Mouse (Mus musculus): ENCODE measurements at regions not wholly inside any gene's neighbourhood (a gene's known extent, or its start where the extent isn't known, plus 50 kb on each side); places are given as distances from the start of the nearest gene placed in this dataset.

GRCm38 (mm10) chr4:56483708-56484107, 256.2 kb upstream of the Gm26657 start:
- WGBS = 80% methylated on average over 8 of the region's 8 CpGs

GRCm38 (mm10) chr4:56456788-56457187, 283.1 kb upstream of the Gm26657 start:
- no peak overlapping the region for H3K4me2 ChIP-seq (ENCODE audit: low read length)
- no peak overlapping the region for H3K27ac ChIP-seq (ENCODE audit: low read depth, low read length)
- DNase-seq (ENCODE audit: low spot score) (no peak), ATAC-seq (no peak)
- H3K9ac ChIP-seq (ENCODE audit: low read length) = no peak overlapping the region
- no peaks in the 10 kb centered on the region for H3K4me1 ChIP-seq (ENCODE audit: control insufficient read depth, insufficient read depth, low read length)
- WGBS = 92% methylated on average over 4 of the region's 4 CpGs
- H3K4me3 ChIP-seq (ENCODE audit: low read depth, low read length) = no peak overlapping the region
- no peaks in the 10 kb centered on the region for H3K9me3 ChIP-seq (replicated peaks; ENCODE audit: control insufficient read depth, low read length)
- H3K36me3 ChIP-seq (ENCODE audit: control insufficient read depth, insufficient read depth, low read length) = no peaks in the 10 kb centered on the region
- no peaks in the 10 kb centered on the region for H3K27me3 ChIP-seq (replicated peaks; ENCODE audit: control insufficient read depth, insufficient read depth, low read length)

More at GRCm38 (mm10) chr4:56483708-56484107, 256.2 kb upstream of the Gm26657 start:
- Histone ChIP-seq H3K36me3 (ENCODE audit: control insufficient read depth, insufficient read depth, low read length) (no peaks in the 10 kb centered on the region), H3K4me2 (ENCODE audit: low read length) (no peak overlapping the region), H3K4me3 (ENCODE audit: low read depth, low read length) (no peak overlapping the region), H3K27ac (ENCODE audit: low read depth, low read length) (no peak overlapping the region), H3K9ac (ENCODE audit: low read length) (no peak overlapping the region), H3K9me3 (replicated peaks; ENCODE audit: control insufficient read depth, low read length) (no peaks in the 10 kb centered on the region), H3K4me1 (ENCODE audit: control insufficient read depth, insufficient read depth, low read length) (no peaks in the 10 kb centered on the region), H3K27me3 (replicated peaks; ENCODE audit: control insufficient read depth, insufficient read depth, low read length) (no peaks in the 10 kb centered on the region)
- ATAC-seq = no peak
- DNase-seq (ENCODE audit: low spot score) = no peak

DNA sequence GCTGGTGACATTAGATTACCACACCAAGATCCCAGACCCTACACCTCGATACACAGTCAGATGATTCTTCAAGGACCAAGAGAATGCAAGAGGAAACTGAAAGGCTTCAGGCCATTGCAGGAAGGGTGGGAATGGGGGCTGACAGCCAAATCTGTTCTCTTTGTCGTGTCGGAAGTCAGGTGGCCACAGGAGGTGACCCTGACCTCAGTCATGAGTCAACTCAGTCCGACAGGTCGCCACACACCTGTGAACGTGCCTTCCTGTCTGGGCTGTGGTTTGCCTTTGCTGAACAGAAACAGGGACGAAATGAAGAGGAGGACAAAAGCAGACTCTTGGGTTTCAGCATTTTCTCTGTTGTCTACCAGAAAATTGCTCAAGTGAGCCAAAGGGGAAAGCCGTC, 318.3 kb upstream of the Gm26657 start:
- 81% methylated on average over 8 of the region's 8 CpGs for WGBS
- no peak overlapping the region for H3K9ac ChIP-seq (ENCODE audit: low read length)
- DNase-seq (ENCODE audit: low spot score) (no peak), ATAC-seq (no peak)
- no peak overlapping the region for H3K27ac ChIP-seq (ENCODE audit: low read depth, low read length)
- no peaks in the 10 kb centered on the region for H3K27me3 ChIP-seq (replicated peaks; ENCODE audit: control insufficient read depth, insufficient read depth, low read length)
- H3K4me2 ChIP-seq (ENCODE audit: low read length) = no peak overlapping the region
- H3K9me3 ChIP-seq (replicated peaks; ENCODE audit: control insufficient read depth, low read length) = no peaks in the 10 kb centered on the region
- H3K36me3 ChIP-seq (ENCODE audit: control insufficient read depth, insufficient read depth, low read length) = no peaks in the 10 kb centered on the region
- H3K4me3 ChIP-seq (ENCODE audit: low read depth, low read length) = no peak overlapping the region
- no peaks in the 10 kb centered on the region for H3K4me1 ChIP-seq (ENCODE audit: control insufficient read depth, insufficient read depth, low read length)

DNA sequence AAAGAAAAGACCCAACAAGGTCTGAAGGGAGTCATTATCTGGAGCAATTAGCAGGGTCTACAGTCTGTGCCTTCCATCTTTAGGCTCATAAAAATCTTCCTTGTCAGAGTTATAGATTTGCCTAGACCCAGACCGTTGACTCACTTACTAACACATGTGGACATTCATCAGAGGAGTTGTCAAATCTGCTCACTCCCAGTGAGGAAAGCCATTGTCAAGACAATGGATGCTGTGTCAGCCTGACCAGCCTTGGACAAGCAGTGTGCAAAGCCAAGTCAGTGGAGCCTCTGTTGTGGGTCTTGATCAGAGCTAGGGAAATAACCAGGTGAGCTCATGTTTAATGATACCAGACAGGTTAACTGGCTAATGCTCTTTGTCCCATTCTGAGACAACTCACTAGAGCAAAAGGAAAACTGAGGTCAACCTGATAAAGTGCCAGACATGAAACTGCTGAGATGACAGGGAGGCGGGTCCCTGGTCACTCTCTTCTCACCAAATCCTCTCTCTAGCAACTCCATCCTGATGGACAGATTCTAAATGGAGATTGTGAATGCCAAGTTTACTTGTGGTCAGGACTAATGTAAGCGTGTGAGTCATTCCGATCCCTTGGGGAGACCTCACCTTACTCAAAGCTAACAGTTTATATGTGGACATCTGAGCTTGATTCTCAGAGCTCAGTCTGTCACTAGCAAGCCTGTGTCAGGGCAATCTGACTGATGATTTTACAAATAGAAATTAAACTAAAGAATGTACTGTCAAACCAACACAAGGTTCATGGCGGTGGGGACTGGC, 320.6 kb upstream of the Gm26657 start:
- no peak for ATAC-seq

DNA sequence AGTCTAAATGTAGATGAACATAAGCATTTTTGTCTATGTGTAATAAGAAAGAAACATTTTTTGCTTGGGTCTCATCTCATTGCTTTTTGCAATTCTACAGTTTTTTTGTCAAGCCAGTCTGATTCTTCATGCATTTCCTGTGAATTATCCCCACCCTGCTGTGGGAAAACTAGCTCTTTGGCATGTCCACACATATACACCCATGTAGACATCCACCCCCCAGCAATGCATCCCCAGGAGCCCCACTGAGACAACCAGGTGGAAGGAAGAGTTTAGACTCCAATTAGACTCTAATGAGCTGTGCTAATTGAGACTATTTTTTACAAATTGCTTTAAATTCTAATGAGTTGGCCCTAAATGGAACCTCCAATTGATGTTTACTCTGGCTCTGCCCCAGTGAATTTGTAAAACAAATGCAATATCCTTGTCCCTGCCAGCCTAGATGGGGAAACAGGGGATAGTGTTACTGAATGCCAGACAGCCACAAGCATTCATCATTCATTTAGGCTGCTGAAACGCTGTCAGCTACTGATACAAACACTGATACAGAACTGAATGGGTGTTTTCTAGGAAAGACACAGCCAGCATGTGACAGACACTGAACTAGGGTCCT, 328.7 kb upstream of the Gm26657 start:
- DNase-seq (ENCODE audit: low spot score) = peak; percentile 92
- WGBS = 15% methylated on average over 1 of the region's 1 CpGs

More for the DNA sequence above, 320.6 kb upstream of the Gm26657 start:
- Histone ChIP-seq H3K4me1 (ENCODE audit: control insufficient read depth, insufficient read depth, low read length) (no peaks in the 10 kb centered on the region), H3K4me2 (ENCODE audit: low read length) (no peak overlapping the region), H3K36me3 (ENCODE audit: control insufficient read depth, insufficient read depth, low read length) (no peaks in the 10 kb centered on the region), H3K9ac (ENCODE audit: low read length) (no peak overlapping the region), H3K27me3 (replicated peaks; ENCODE audit: control insufficient read depth, insufficient read depth, low read length) (peaks cover 4% of the 10 kb centered on the region; the same call in 1 of the 2 replicates), H3K9me3 (replicated peaks; ENCODE audit: control insufficient read depth, low read length) (no peaks in the 10 kb centered on the region), H3K27ac (ENCODE audit: low read depth, low read length) (no peak overlapping the region), H3K4me3 (ENCODE audit: low read depth, low read length) (no peak overlapping the region)
- WGBS = 93% methylated on average over 5 of the region's 5 CpGs
- no peak for DNase-seq (ENCODE audit: low spot score)

GRCm38 (mm10) chr4:56393793-56394192, 346.1 kb upstream of the Gm26657 start:
- no peaks in the 10 kb centered on the region for H3K27me3 ChIP-seq (replicated peaks; ENCODE audit: control insufficient read depth, insufficient read depth, low read length)
- no peak for DNase-seq (ENCODE audit: low spot score)
- H3K4me3 ChIP-seq (ENCODE audit: low read depth, low read length) = no peak overlapping the region
- no peaks in the 10 kb centered on the region for H3K36me3 ChIP-seq (ENCODE audit: control insufficient read depth, insufficient read depth, low read length)
- H3K4me2 ChIP-seq (ENCODE audit: low read length) = no peak overlapping the region
- H3K9ac ChIP-seq (ENCODE audit: low read length) = no peak overlapping the region
- no peaks in the 10 kb centered on the region for H3K9me3 ChIP-seq (replicated peaks; ENCODE audit: control insufficient read depth, low read length)
- ATAC-seq = no peak
- H3K4me1 ChIP-seq (ENCODE audit: control insufficient read depth, insufficient read depth, low read length) = no peaks in the 10 kb centered on the region
- H3K27ac ChIP-seq (ENCODE audit: low read depth, low read length) = no peak overlapping the region

More for the DNA sequence above, 328.7 kb upstream of the Gm26657 start:
- no peaks in the 10 kb centered on the region for H3K36me3 ChIP-seq (ENCODE audit: control insufficient read depth, insufficient read depth, low read length)
- H3K4me3 ChIP-seq (ENCODE audit: low read depth, low read length) = no peak overlapping the region
- no peak overlapping the region for H3K27ac ChIP-seq (ENCODE audit: low read depth, low read length)
- peaks cover 19% of the 10 kb centered on the region for H3K27me3 ChIP-seq (replicated peaks; ENCODE audit: control insufficient read depth, insufficient read depth, low read length)
- no peaks in the 10 kb centered on the region for H3K9me3 ChIP-seq (replicated peaks; ENCODE audit: control insufficient read depth, low read length)
- H3K4me2 ChIP-seq (ENCODE audit: low read length) = no peak overlapping the region
- H3K9ac ChIP-seq (ENCODE audit: low read length) = no peak overlapping the region
- H3K4me1 ChIP-seq (ENCODE audit: control insufficient read depth, insufficient read depth, low read length) = no peaks in the 10 kb centered on the region
- ATAC-seq = peak; percentile 93

GRCm38 (mm10) chr4:56387051-56387450, 352.8 kb upstream of the Gm26657 start:
- no peak overlapping the region for H3K9ac ChIP-seq (ENCODE audit: low read length)
- H3K4me2 ChIP-seq (ENCODE audit: low read length) = no peak overlapping the region
- no peaks in the 10 kb centered on the region for H3K4me1 ChIP-seq (ENCODE audit: control insufficient read depth, insufficient read depth, low read length)
- H3K27me3 ChIP-seq (replicated peaks; ENCODE audit: control insufficient read depth, insufficient read depth, low read length) = no peaks in the 10 kb centered on the region
- 79% methylated on average over 3 of the region's 3 CpGs for WGBS
- no peaks in the 10 kb centered on the region for H3K9me3 ChIP-seq (replicated peaks; ENCODE audit: control insufficient read depth, low read length)
- ATAC-seq (no peak), DNase-seq (ENCODE audit: low spot score) (no peak)
- no peak overlapping the region for H3K4me3 ChIP-seq (ENCODE audit: low read depth, low read length)
- H3K36me3 ChIP-seq (ENCODE audit: control insufficient read depth, insufficient read depth, low read length) = no peaks in the 10 kb centered on the region
- H3K27ac ChIP-seq (ENCODE audit: low read depth, low read length) = no peak overlapping the region

DNA sequence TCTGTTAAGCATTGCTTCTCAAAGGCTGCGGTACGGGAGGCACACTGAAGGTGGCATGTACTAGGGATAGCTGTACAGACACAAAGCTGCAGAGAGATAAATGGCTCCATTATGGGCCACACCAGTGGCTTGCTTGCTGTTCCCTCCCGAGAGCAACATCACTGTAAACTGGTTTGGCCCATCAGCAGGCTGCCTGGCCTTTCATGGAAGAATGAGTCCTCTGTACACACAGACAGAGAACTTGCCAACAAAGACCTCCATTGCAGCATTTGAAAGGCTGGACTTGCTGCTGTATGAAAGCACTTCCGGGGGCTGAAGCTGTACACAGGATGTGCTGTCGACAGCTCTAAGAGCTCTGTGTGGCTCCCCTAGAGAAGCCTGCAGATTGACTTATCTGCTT, 364.1 kb upstream of the Gm26657 start:
- DNase-seq (ENCODE audit: low spot score) (peak; percentile 14), ATAC-seq (no peak)
- H3K9me3 ChIP-seq (replicated peaks; ENCODE audit: control insufficient read depth, low read length) = no peaks in the 10 kb centered on the region
- 47% methylated on average over 5 of the region's 5 CpGs for WGBS
- H3K27ac ChIP-seq (ENCODE audit: low read depth, low read length) = no peak overlapping the region
- H3K4me2 ChIP-seq (ENCODE audit: low read length) = no peak overlapping the region
- H3K4me3 ChIP-seq (ENCODE audit: low read depth, low read length) = no peak overlapping the region
- no peaks in the 10 kb centered on the region for H3K27me3 ChIP-seq (replicated peaks; ENCODE audit: control insufficient read depth, insufficient read depth, low read length)
- no peak overlapping the region for H3K9ac ChIP-seq (ENCODE audit: low read length)
- H3K4me1 ChIP-seq (ENCODE audit: control insufficient read depth, insufficient read depth, low read length) = no peaks in the 10 kb centered on the region
- no peaks in the 10 kb centered on the region for H3K36me3 ChIP-seq (ENCODE audit: control insufficient read depth, insufficient read depth, low read length)

DNA sequence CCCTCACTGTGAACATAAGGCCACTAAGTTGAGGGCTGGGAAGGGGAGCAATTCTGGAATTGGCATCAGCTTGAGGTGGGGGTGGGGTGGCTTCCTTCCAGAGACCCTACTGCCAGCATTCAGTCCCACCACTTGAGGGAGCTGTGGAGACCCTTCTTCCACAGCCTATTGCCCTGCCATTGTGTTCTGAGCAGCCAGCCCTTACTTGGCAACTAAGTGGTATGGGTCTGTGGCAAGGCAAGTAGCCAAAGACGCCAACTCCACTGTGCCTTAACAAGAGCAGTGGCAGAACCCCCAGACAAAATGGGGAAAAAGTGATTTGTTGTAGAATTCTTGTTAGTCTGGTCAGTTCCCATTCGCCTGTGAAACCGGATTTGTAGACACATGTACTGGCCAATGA, 365.4 kb upstream of the Gm26657 start:
- Histone ChIP-seq H3K4me1 (ENCODE audit: control insufficient read depth, insufficient read depth, low read length) (no peaks in the 10 kb centered on the region), H3K27ac (ENCODE audit: low read depth, low read length) (no peak overlapping the region), H3K27me3 (replicated peaks; ENCODE audit: control insufficient read depth, insufficient read depth, low read length) (no peaks in the 10 kb centered on the region), H3K9ac (ENCODE audit: low read length) (no peak overlapping the region), H3K4me2 (ENCODE audit: low read length) (no peak overlapping the region), H3K9me3 (replicated peaks; ENCODE audit: control insufficient read depth, low read length) (no peaks in the 10 kb centered on the region), H3K36me3 (ENCODE audit: control insufficient read depth, insufficient read depth, low read length) (no peaks in the 10 kb centered on the region), H3K4me3 (ENCODE audit: low read depth, low read length) (no peak overlapping the region)
- 86% methylated on average over 3 of the region's 3 CpGs for WGBS
- ATAC-seq (no peak), DNase-seq (ENCODE audit: low spot score) (no peak)

Measured in forebrain, embryonic 14.5 days (tissue).